Mouse (Mus musculus): Measurements from ENCODE around the gene Tmem165. TPM values are rescaled to one million over a fixed set of nuclear protein-coding genes. Genes with fewer than 3 reads are reported as not detected.

The Tmem165 gene
- polyA plus RNA-seq, 1 experiment = 98.6 TPM

- no peak for TF ChIP-seq FLI1 (IDR thresholded peaks at IDR 0.05; ENCODE audit: low read length)
- no peak for TF ChIP-seq GATA1 (IDR thresholded peaks at IDR 0.05; ENCODE audit: borderline replicate concordance, low read length)
- Histone ChIP-seq H3K9me3 (no peaks in the 10 kb centered on the region), H3K36me3 (replicated peaks; ENCODE audit: low read length) (peaks cover 59% of the 10 kb centered on the region), H3K27me3 (replicated peaks) (no peaks in the 10 kb centered on the region), H3K4me1 (peaks cover 45% of the 10 kb centered on the region), H3K4me3 (replicated peaks) (no peak overlapping the region)
These were observed 37.3 kb upstream of the Tmem165 start for GRCm38 (mm10) chr5:76146401-76146800.

GRCm38 (mm10) chr5:76149436-76149835 lies 34.2 kb upstream of the Tmem165 start:
- no peak for TF ChIP-seq GATA1 (IDR thresholded peaks at IDR 0.05; ENCODE audit: borderline replicate concordance, low read length)
- no peak for TF ChIP-seq FLI1 (IDR thresholded peaks at IDR 0.05; ENCODE audit: low read length)
- no peaks in the 10 kb centered on the region for H3K9me3 ChIP-seq
- H3K4me3 ChIP-seq (replicated peaks) = no peak overlapping the region
- H3K4me1 ChIP-seq = peaks cover 21% of the 10 kb centered on the region
- no peaks in the 10 kb centered on the region for H3K27me3 ChIP-seq (replicated peaks)
- peaks cover 84% of the 10 kb centered on the region for H3K36me3 ChIP-seq (replicated peaks; ENCODE audit: low read length)

- no peak overlapping the region for H3K4me3 ChIP-seq (replicated peaks)
- H3K4me1 ChIP-seq = 0 out of 2 replicates have a peak, but pooled peaks cover 6% of the 10 kb centered on the region
- H3K9me3 ChIP-seq = peaks cover 2% of the 10 kb centered on the region; the same call in 1 of the 2 replicates
- H3K27me3 ChIP-seq (replicated peaks) = no peaks in the 10 kb centered on the region
- peaks cover 92% of the 10 kb centered on the region for H3K36me3 ChIP-seq (replicated peaks; ENCODE audit: low read length)
- TF ChIP-seq GATA1 (IDR thresholded peaks at IDR 0.05; ENCODE audit: borderline replicate concordance, low read length) (no peak), FLI1 (IDR thresholded peaks at IDR 0.05; ENCODE audit: low read length) (no peak)
These were observed 30.7 kb upstream of the Tmem165 start for GRCm38 (mm10) chr5:76152956-76153355.

GRCm38 (mm10) chr5:76153430-76153829 lies 30.2 kb upstream of the Tmem165 start:
- TF ChIP-seq FLI1 (IDR thresholded peaks at IDR 0.05; ENCODE audit: low read length) = no peak
- TF ChIP-seq GATA1 (IDR thresholded peaks at IDR 0.05; ENCODE audit: borderline replicate concordance, low read length) = no peak
- Histone ChIP-seq H3K27me3 (replicated peaks) (no peaks in the 10 kb centered on the region), H3K9me3 (peaks cover 2% of the 10 kb centered on the region; the same call in 1 of the 2 replicates), H3K36me3 (replicated peaks; ENCODE audit: low read length) (peaks cover 87% of the 10 kb centered on the region), H3K4me3 (replicated peaks) (no peak overlapping the region), H3K4me1 (0 out of 2 replicates have a peak, but pooled peaks cover 6% of the 10 kb centered on the region)

GRCm38 (mm10) chr5:76154434-76155165 lies 29.1 kb upstream of the Tmem165 start:
- H3K27me3 ChIP-seq (replicated peaks) = no peaks in the 10 kb centered on the region
- H3K36me3 ChIP-seq (replicated peaks; ENCODE audit: low read length) = peaks cover 84% of the 10 kb centered on the region
- H3K9me3 ChIP-seq = peaks cover 5% of the 10 kb centered on the region; the same call in 1 of the 2 replicates
- no peak overlapping the region for H3K4me3 ChIP-seq (replicated peaks)
- H3K4me1 ChIP-seq = 0 out of 2 replicates have a peak, but pooled peaks cover 6% of the 10 kb centered on the region
- TF ChIP-seq FLI1 (IDR thresholded peaks at IDR 0.05; ENCODE audit: low read length) (no peak), GATA1 (IDR thresholded peaks at IDR 0.05; ENCODE audit: borderline replicate concordance, low read length) (no peak)

GRCm38 (mm10) chr5:76159555-76159954 lies 24.1 kb upstream of the Tmem165 start:
- Histone ChIP-seq H3K27me3 (replicated peaks) (no peaks in the 10 kb centered on the region), H3K4me1 (peaks cover 31% of the 10 kb centered on the region), H3K36me3 (replicated peaks; ENCODE audit: low read length) (peaks cover 44% of the 10 kb centered on the region), H3K4me3 (replicated peaks) (no peak overlapping the region), H3K9me3 (peaks cover 5% of the 10 kb centered on the region; the same call in 1 of the 2 replicates)
- TF ChIP-seq FLI1 (IDR thresholded peaks at IDR 0.05; ENCODE audit: low read length) (no peak), GATA1 (IDR thresholded peaks at IDR 0.05; ENCODE audit: borderline replicate concordance, low read length) (no peak)

- TF ChIP-seq FLI1 (IDR thresholded peaks at IDR 0.05; ENCODE audit: low read length) = no peak
- no peak for TF ChIP-seq GATA1 (IDR thresholded peaks at IDR 0.05; ENCODE audit: borderline replicate concordance, low read length)
- Histone ChIP-seq H3K4me1 (peaks cover 31% of the 10 kb centered on the region), H3K4me3 (replicated peaks) (no peak overlapping the region), H3K9me3 (peaks cover 5% of the 10 kb centered on the region; the same call in 1 of the 2 replicates), H3K27me3 (replicated peaks) (no peaks in the 10 kb centered on the region), H3K36me3 (replicated peaks; ENCODE audit: low read length) (peaks cover 38% of the 10 kb centered on the region)
These were observed 23.6 kb upstream of the Tmem165 start for GRCm38 (mm10) chr5:76160086-76160485.

- TF ChIP-seq FLI1 (IDR thresholded peaks at IDR 0.05; ENCODE audit: low read length) (no peak), GATA1 (IDR thresholded peaks at IDR 0.05; ENCODE audit: borderline replicate concordance, low read length) (peak; percentile 40; the same call in 1 of the 3 replicates)
- peaks cover 24% of the 10 kb centered on the region for H3K36me3 ChIP-seq (replicated peaks; ENCODE audit: low read length)
- H3K27me3 ChIP-seq (replicated peaks) = peaks cover 2% of the 10 kb centered on the region
- H3K9me3 ChIP-seq = peaks cover 3% of the 10 kb centered on the region; the same call in 1 of the 2 replicates
- peak overlapping the region; percentile 81 for H3K4me3 ChIP-seq (replicated peaks)
- peaks cover 31% of the 10 kb centered on the region for H3K4me1 ChIP-seq
These were observed 22.2 kb upstream of the Tmem165 start for GRCm38 (mm10) chr5:76161491-76161890.

GRCm38 (mm10) chr5:76162926-76163325 lies 20.8 kb upstream of the Tmem165 start:
- Histone ChIP-seq H3K4me3 (replicated peaks) (peak overlapping the region; percentile 50), H3K27me3 (replicated peaks) (peaks cover 2% of the 10 kb centered on the region), H3K9me3 (peaks cover 9% of the 10 kb centered on the region), H3K4me1 (peaks cover 31% of the 10 kb centered on the region), H3K36me3 (replicated peaks; ENCODE audit: low read length) (peaks cover 20% of the 10 kb centered on the region)
- no peak for TF ChIP-seq GATA1 (IDR thresholded peaks at IDR 0.05; ENCODE audit: borderline replicate concordance, low read length)
- no peak for TF ChIP-seq FLI1 (IDR thresholded peaks at IDR 0.05; ENCODE audit: low read length)

GRCm38 (mm10) chr5:76163828-76164390 lies 19.8 kb upstream of the Tmem165 start:
- no peak for TF ChIP-seq GATA1 (IDR thresholded peaks at IDR 0.05; ENCODE audit: borderline replicate concordance, low read length)
- TF ChIP-seq FLI1 (IDR thresholded peaks at IDR 0.05; ENCODE audit: low read length) = no peak
- Histone ChIP-seq H3K9me3 (peaks cover 9% of the 10 kb centered on the region), H3K27me3 (replicated peaks) (peaks cover 2% of the 10 kb centered on the region), H3K36me3 (replicated peaks; ENCODE audit: low read length) (peaks cover 17% of the 10 kb centered on the region), H3K4me3 (replicated peaks) (no peak overlapping the region), H3K4me1 (peaks cover 31% of the 10 kb centered on the region)

Measured in megakaryocyte, embryonic 14.5 days (primary cell).